Mouse (Mus musculus): ENCODE data around the gene Myo1d. TPM values are rescaled to one million over a fixed set of nuclear protein-coding genes. Genes with fewer than 3 reads are reported as not detected.

Gene Myo1d
- polyA plus RNA-seq, 1 experiment from 2014 or later: 80.9 TPM

Other genes with a start within 250 kb of the Myo1d start
- 241 and 243 TPM in 2 replicates for gene Tmem98, start 30.1 kb upstream of the Myo1d start, polyA plus RNA-seq (2015; fragmentation: Nextera tagmentation; extraction: Ambion mirVana)
- gene Spaca3, start 78.3 kb upstream of the Myo1d start, polyA plus RNA-seq (2015; fragmentation: Nextera tagmentation; extraction: Ambion mirVana): not detected in 2 replicates

Measured in intestine, embryonic 16.5 days (tissue).